Comparison of ENCODE assay signal across 8 mouse cellular contexts in the genomic region with DNA sequence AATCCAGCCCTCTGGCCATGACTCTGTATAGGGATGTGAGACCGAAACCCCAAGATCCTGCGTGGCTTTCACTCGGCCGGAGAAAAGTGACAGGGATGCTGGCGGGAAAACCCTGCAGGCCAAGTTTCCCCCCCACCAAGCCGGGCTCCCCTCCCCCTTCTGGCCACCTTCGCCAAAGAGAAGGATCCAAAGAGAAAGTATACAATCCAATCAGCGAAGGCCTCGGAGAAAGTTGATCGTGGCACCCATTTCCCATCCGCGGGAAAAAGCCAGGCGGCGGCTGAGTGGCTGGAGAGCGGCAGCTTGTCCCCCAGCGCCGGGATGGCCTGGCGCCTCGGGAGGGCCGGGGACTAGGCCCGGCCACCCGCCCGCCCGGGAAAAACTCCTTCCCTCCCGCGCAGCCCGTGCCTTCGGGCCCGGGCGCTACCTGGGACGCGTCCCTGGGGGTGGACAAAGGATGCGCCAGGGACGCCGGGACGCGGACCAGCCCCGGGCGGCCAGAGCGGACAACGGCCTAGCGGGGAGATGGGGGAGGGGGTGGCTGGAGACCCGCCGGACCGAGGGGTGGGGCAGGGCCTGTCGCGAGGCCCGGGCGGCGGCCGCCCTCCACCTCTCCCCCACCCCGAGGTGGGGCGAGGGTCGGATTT. TPM values are rescaled to one million over a fixed set of nuclear protein-coding genes. Genes with fewer than 3 reads are reported as not detected.
DNase-seq lines count a peak whose midpoint lies in the region; ATAC-seq and TF ChIP-seq lines count a peak whose summit lies in the region.

No protein-coding gene starts in this region.

- ATAC-seq in CD4-positive, CD25-positive, alpha-beta regulatory T cell, adult 4 months, result no peak
- ATAC-seq in intestine, embryonic 15.5 days, result peak; percentile 41
- ATAC-seq in limb, embryonic 14.5 days (ENCODE audit: low FRiP score, low read depth), result peak; percentile 6
- peak; percentile 15 for ATAC-seq in midbrain, embryonic 13.5 days

- peak; percentile 44 for DNase-seq in CD4-positive, CD25-positive, alpha-beta regulatory T cell, adult 2 months (ENCODE audit: low read depth, low spot score)
- peak; percentile 76 to 81 for DNase-seq in cerebellum, postnatal 10 days
- DNase-seq in gastrocnemius, postnatal 10 days, result peak; percentile 56
- peak; percentile 17 for DNase-seq in limb, embryonic 14.5 days (ENCODE audit: low spot score)
- DNase-seq in spleen, postnatal 10 days (ENCODE audit: low spot score in 2 of 2), result peak; percentile 51 to 55

- no peaks in the 10 kb centered on the region for H3K9me3 ChIP-seq in intestine, embryonic 15.5 days
- H3K9me3 ChIP-seq in limb, embryonic 14.5 days (ENCODE audit: control insufficient read depth, low read length), result no peaks in the 10 kb centered on the region
- no peaks in the 10 kb centered on the region for H3K9me3 ChIP-seq in midbrain, embryonic 13.5 days

- TF ChIP-seq POLR2A in limb, embryonic 14.5 days (IDR thresholded peaks at IDR 0.05; ENCODE audit: borderline replicate concordance, extremely low read depth, insufficient read depth, insufficient read length), result no peak

- WGBS in intestine, embryonic 15.5 days, result under 1% methylated on average over 54 of the region's 54 CpGs
- WGBS in limb, embryonic 14.5 days, result 0% methylated on average over 38 of the region's 54 CpGs
- 0% methylated on average over 41 of the region's 54 CpGs for WGBS in midbrain, embryonic 13.5 days

- peak overlapping the region; percentile 99 for H3K4me3 ChIP-seq in intestine, embryonic 15.5 days (replicated peaks)
- peak overlapping the region; percentile 98 for H3K4me3 ChIP-seq in limb, embryonic 14.5 days (replicated peaks; ENCODE audit: low read length)
- peak overlapping the region; percentile 99 for H3K4me3 ChIP-seq in midbrain, embryonic 13.5 days (replicated peaks)

- H3K27me3 ChIP-seq in intestine, embryonic 15.5 days (replicated peaks), result no peaks in the 10 kb centered on the region
- no peaks in the 10 kb centered on the region for H3K27me3 ChIP-seq in limb, embryonic 14.5 days (ENCODE audit: control insufficient read depth, insufficient read depth, low read length)
- H3K27me3 ChIP-seq in midbrain, embryonic 13.5 days, result no peaks in the 10 kb centered on the region

- H3K4me2 ChIP-seq in intestine, embryonic 15.5 days (replicated peaks), result peak overlapping the region; percentile 67
- H3K4me2 ChIP-seq in limb, embryonic 14.5 days (replicated peaks; ENCODE audit: low read depth, low read length, severe bottlenecking), result peak overlapping the region; percentile 82
- H3K4me2 ChIP-seq in midbrain, embryonic 13.5 days (replicated peaks), result peak overlapping the region; percentile 86

- peak overlapping the region; percentile 99 for H3K9ac ChIP-seq in intestine, embryonic 15.5 days
- H3K9ac ChIP-seq in limb, embryonic 14.5 days (ENCODE audit: low read depth, low read length, severe bottlenecking), result peak overlapping the region; percentile 98
- H3K9ac ChIP-seq in midbrain, embryonic 13.5 days (replicated peaks), result peak overlapping the region; percentile 97

- H3K27ac ChIP-seq in intestine, embryonic 15.5 days, result peak overlapping the region; percentile 98
- H3K27ac ChIP-seq in limb, embryonic 14.5 days (replicated peaks; ENCODE audit: low read depth, low read length), result peak overlapping the region; percentile 99
- H3K27ac ChIP-seq in midbrain, embryonic 13.5 days, result peak overlapping the region; percentile 98

- H3K36me3 ChIP-seq in intestine, embryonic 15.5 days, result no peaks in the 10 kb centered on the region
- peaks cover 5% of the 10 kb centered on the region for H3K36me3 ChIP-seq in limb, embryonic 14.5 days (ENCODE audit: control insufficient read depth, insufficient read depth, low read length)
- H3K36me3 ChIP-seq in midbrain, embryonic 13.5 days, result peaks cover 12% of the 10 kb centered on the region; the same call in 1 of the 2 replicates

- H3K4me1 ChIP-seq in intestine, embryonic 15.5 days (replicated peaks), result peaks cover 8% of the 10 kb centered on the region; the same call in 1 of the 2 replicates
- H3K4me1 ChIP-seq in limb, embryonic 14.5 days (ENCODE audit: control insufficient read depth, insufficient read depth, low read length), result peaks cover 16% of the 10 kb centered on the region
- H3K4me1 ChIP-seq in midbrain, embryonic 13.5 days (replicated peaks), result peaks cover 23% of the 10 kb centered on the region

RNA-seq across cellular contexts. Expression of a gene that starts 0.7 kb away (rescaled TPM):
- 10 to 100 TPM; 12.8 to 29.9 TPM for polyA plus RNA-seq in CD4-positive, CD25-positive, alpha-beta regulatory T cell, adult 4 months (2017; shearing (Covaris generic))
- total RNA-seq in gastrocnemius, postnatal 10 days (2021), result 10 to 100 TPM; 37.9 to 56.3 TPM
- polyA plus RNA-seq in intestine, embryonic 15.5 days (2015; fragmentation: Nextera tagmentation; extraction: Ambion mirVana), result 43.6 and 47.0 TPM in 2 replicates
- 54.9 and 80.2 TPM in 2 replicates for polyA plus RNA-seq in limb, embryonic 14.5 days (2012; rRNA removed)
- 87.2 and 101 TPM in 2 replicates for polyA plus RNA-seq in limb, embryonic 14.5 days (2014; fragmentation: Nextera tagmentation; extraction: Ambion mirVana)
- 46.2 and 55.9 TPM in 2 replicates for polyA plus RNA-seq in midbrain, embryonic 13.5 days (2015; fragmentation: Nextera tagmentation; extraction: Ambion mirVana)

Comparison
In these comparisons a context has a peak if more than half of its experiments do, and no peak if none do; other contexts are left out.
1. DNase-seq: peak in every context shown above with its lines; median percentile 78 in cerebellum, postnatal 10 days; 56 in gastrocnemius, postnatal 10 days; 53 in spleen, postnatal 10 days; 44 in CD4-positive, CD25-positive, alpha-beta regulatory T cell, adult 2 months; 17 in limb, embryonic 14.5 days.